Mouse (Mus musculus): ENCODE measurements around the gene Kmt5b. TPM values are rescaled to one million over a fixed set of nuclear protein-coding genes. Genes with fewer than 3 reads are reported as not detected.

Gene Kmt5b
- polyA plus RNA-seq, 1 experiment from 2014 or later = 56.7 TPM

GRCm38 (mm10) chr19:3834301-3834700, 67.1 kb downstream of the Kmt5b start:
- no peak for ATAC-seq
- Histone ChIP-seq H3K4me1 (replicated peaks) (no peaks in the 10 kb centered on the region), H3K4me2 (replicated peaks) (no peak overlapping the region), H3K27ac (no peak overlapping the region), H3K9me3 (no peaks in the 10 kb centered on the region), H3K27me3 (no peaks in the 10 kb centered on the region), H3K9ac (replicated peaks) (no peak overlapping the region), H3K36me3 (no peaks in the 10 kb centered on the region), H3K4me3 (replicated peaks) (no peak overlapping the region)
- 91% methylated on average over 7 of the region's 7 CpGs for WGBS

GRCm38 (mm10) chr19:3836791-3837190, 69.6 kb downstream of the Kmt5b start:
- no peak for ATAC-seq
- no peak overlapping the region for H3K4me3 ChIP-seq (replicated peaks)
- 92% methylated on average over 9 of the region's 9 CpGs for WGBS
- H3K9me3 ChIP-seq = no peaks in the 10 kb centered on the region
- H3K27ac ChIP-seq = no peak overlapping the region
- no peak overlapping the region for H3K9ac ChIP-seq (replicated peaks)
- H3K36me3 ChIP-seq = no peaks in the 10 kb centered on the region
- H3K4me2 ChIP-seq (replicated peaks) = no peak overlapping the region
- no peaks in the 10 kb centered on the region for H3K27me3 ChIP-seq
- no peaks in the 10 kb centered on the region for H3K4me1 ChIP-seq (replicated peaks)

- Histone ChIP-seq H3K27ac (no peak overlapping the region), H3K9ac (replicated peaks) (no peak overlapping the region), H3K36me3 (no peaks in the 10 kb centered on the region), H3K4me3 (replicated peaks) (no peak overlapping the region), H3K9me3 (no peaks in the 10 kb centered on the region), H3K4me1 (replicated peaks) (no peaks in the 10 kb centered on the region), H3K27me3 (no peaks in the 10 kb centered on the region), H3K4me2 (replicated peaks) (no peak overlapping the region)
- no peak for ATAC-seq
- WGBS = 87% methylated on average over 3 of the region's 3 CpGs
These were observed 71.7 kb downstream of the Kmt5b start for GRCm38 (mm10) chr19:3838931-3839330.

- no peaks in the 10 kb centered on the region for H3K4me1 ChIP-seq (replicated peaks)
- H3K36me3 ChIP-seq = no peaks in the 10 kb centered on the region
- ATAC-seq = no peak
- H3K27me3 ChIP-seq = no peaks in the 10 kb centered on the region
- H3K4me3 ChIP-seq (replicated peaks) = no peak overlapping the region
- no peak overlapping the region for H3K4me2 ChIP-seq (replicated peaks)
- H3K27ac ChIP-seq = no peak overlapping the region
- 69% methylated on average over 2 of the region's 2 CpGs for WGBS
- no peak overlapping the region for H3K9ac ChIP-seq (replicated peaks)
- H3K9me3 ChIP-seq = no peaks in the 10 kb centered on the region
These were observed 72.5 kb downstream of the Kmt5b start for GRCm38 (mm10) chr19:3839686-3840085.

GRCm38 (mm10) chr19:3840214-3840651, 73.0 kb downstream of the Kmt5b start:
- ATAC-seq = no peak
- no peak overlapping the region for H3K4me2 ChIP-seq (replicated peaks)
- H3K4me1 ChIP-seq (replicated peaks) = no peaks in the 10 kb centered on the region
- H3K36me3 ChIP-seq = no peaks in the 10 kb centered on the region
- H3K9ac ChIP-seq (replicated peaks) = no peak overlapping the region
- H3K27ac ChIP-seq = no peak overlapping the region
- no peaks in the 10 kb centered on the region for H3K9me3 ChIP-seq
- no peaks in the 10 kb centered on the region for H3K27me3 ChIP-seq
- WGBS = 54% methylated on average over 5 of the region's 5 CpGs
- no peak overlapping the region for H3K4me3 ChIP-seq (replicated peaks)

GRCm38 (mm10) chr19:3840685-3841084, 73.5 kb downstream of the Kmt5b start:
- Histone ChIP-seq H3K36me3 (no peaks in the 10 kb centered on the region), H3K4me3 (replicated peaks) (no peak overlapping the region), H3K9me3 (no peaks in the 10 kb centered on the region), H3K27ac (no peak overlapping the region), H3K27me3 (no peaks in the 10 kb centered on the region), H3K4me1 (replicated peaks) (no peaks in the 10 kb centered on the region), H3K9ac (replicated peaks) (no peak overlapping the region), H3K4me2 (replicated peaks) (no peak overlapping the region)
- 82% methylated on average over 5 of the region's 5 CpGs for WGBS
- ATAC-seq = no peak

GRCm38 (mm10) chr19:3842359-3843148, 75.3 kb downstream of the Kmt5b start:
- H3K9ac ChIP-seq (replicated peaks) = no peak overlapping the region
- H3K4me3 ChIP-seq (replicated peaks) = no peak overlapping the region
- no peak overlapping the region for H3K4me2 ChIP-seq (replicated peaks)
- ATAC-seq = no peak
- H3K27ac ChIP-seq = no peak overlapping the region
- H3K36me3 ChIP-seq = no peaks in the 10 kb centered on the region
- H3K9me3 ChIP-seq = no peaks in the 10 kb centered on the region
- 52% methylated on average over 12 of the region's 12 CpGs for WGBS
- H3K27me3 ChIP-seq = no peaks in the 10 kb centered on the region
- no peaks in the 10 kb centered on the region for H3K4me1 ChIP-seq (replicated peaks)

- 93% methylated on average over 2 of the region's 2 CpGs for WGBS
- no peaks in the 10 kb centered on the region for H3K9me3 ChIP-seq
- ATAC-seq = no peak
- H3K36me3 ChIP-seq = no peaks in the 10 kb centered on the region
- no peak overlapping the region for H3K9ac ChIP-seq (replicated peaks)
- H3K27ac ChIP-seq = no peak overlapping the region
- H3K4me3 ChIP-seq (replicated peaks) = no peak overlapping the region
- no peaks in the 10 kb centered on the region for H3K27me3 ChIP-seq
- H3K4me2 ChIP-seq (replicated peaks) = no peak overlapping the region
- no peaks in the 10 kb centered on the region for H3K4me1 ChIP-seq (replicated peaks)
These were observed 76.4 kb downstream of the Kmt5b start for GRCm38 (mm10) chr19:3843629-3844028.

GRCm38 (mm10) chr19:3844836-3845235, 77.6 kb downstream of the Kmt5b start:
- ATAC-seq = no peak
- Histone ChIP-seq H3K27ac (no peak overlapping the region), H3K4me3 (replicated peaks) (no peak overlapping the region), H3K36me3 (no peaks in the 10 kb centered on the region), H3K9ac (replicated peaks) (no peak overlapping the region), H3K27me3 (no peaks in the 10 kb centered on the region), H3K9me3 (no peaks in the 10 kb centered on the region), H3K4me1 (replicated peaks) (no peaks in the 10 kb centered on the region), H3K4me2 (replicated peaks) (no peak overlapping the region)
- WGBS = 92% methylated on average over 1 of the region's 1 CpGs

- H3K27ac ChIP-seq = no peak overlapping the region
- H3K9ac ChIP-seq (replicated peaks) = no peak overlapping the region
- no peak for ATAC-seq
- no peaks in the 10 kb centered on the region for H3K4me1 ChIP-seq (replicated peaks)
- no peaks in the 10 kb centered on the region for H3K36me3 ChIP-seq
- H3K4me3 ChIP-seq (replicated peaks) = no peak overlapping the region
- H3K27me3 ChIP-seq = no peaks in the 10 kb centered on the region
- H3K4me2 ChIP-seq (replicated peaks) = no peak overlapping the region
- 95% methylated on average over 11 of the region's 11 CpGs for WGBS
- no peaks in the 10 kb centered on the region for H3K9me3 ChIP-seq
These were observed 78.1 kb downstream of the Kmt5b start for GRCm38 (mm10) chr19:3845339-3845738.

- H3K36me3 ChIP-seq = no peaks in the 10 kb centered on the region
- no peak for ATAC-seq
- no peak overlapping the region for H3K4me3 ChIP-seq (replicated peaks)
- no peak overlapping the region for H3K4me2 ChIP-seq (replicated peaks)
- 81% methylated on average over 1 of the region's 1 CpGs for WGBS
- no peak overlapping the region for H3K9ac ChIP-seq (replicated peaks)
- H3K9me3 ChIP-seq = no peaks in the 10 kb centered on the region
- H3K4me1 ChIP-seq (replicated peaks) = peaks cover 5% of the 10 kb centered on the region
- no peak overlapping the region for H3K27ac ChIP-seq
- H3K27me3 ChIP-seq = no peaks in the 10 kb centered on the region
These were observed 78.7 kb downstream of the Kmt5b start for GRCm38 (mm10) chr19:3845803-3846406.

- Histone ChIP-seq H3K4me2 (replicated peaks) (no peak overlapping the region), H3K9me3 (no peaks in the 10 kb centered on the region), H3K9ac (replicated peaks) (no peak overlapping the region), H3K27me3 (no peaks in the 10 kb centered on the region), H3K36me3 (no peaks in the 10 kb centered on the region), H3K4me3 (replicated peaks) (no peak overlapping the region), H3K4me1 (replicated peaks) (peaks cover 10% of the 10 kb centered on the region), H3K27ac (no peak overlapping the region)
- WGBS = 84% methylated on average over 10 of the region's 10 CpGs
- ATAC-seq = no peak
These were observed 79.7 kb downstream of the Kmt5b start for GRCm38 (mm10) chr19:3846676-3847604.

Data from midbrain, embryonic 13.5 days (tissue).